Mouse (Mus musculus): ENCODE data around the gene Zfp637.

DNA sequence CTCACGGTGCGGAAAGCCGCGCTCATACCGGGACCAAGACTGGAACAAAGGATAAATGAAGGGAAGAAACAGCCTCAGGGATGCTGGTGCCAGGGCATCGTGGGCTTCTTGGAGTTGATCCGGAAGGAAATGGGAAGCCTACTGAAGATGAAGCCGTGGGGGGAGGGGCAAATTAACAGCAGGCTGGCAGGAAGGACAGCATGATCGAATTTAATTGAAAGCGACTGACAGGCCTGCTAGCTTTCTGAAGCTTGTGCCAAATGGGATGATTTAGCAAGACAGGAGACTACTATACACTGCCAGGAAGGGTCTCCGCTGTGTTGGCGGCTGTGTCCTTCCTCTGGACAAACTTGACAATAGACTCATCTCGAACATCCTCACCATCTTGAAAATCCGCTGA lies 20.7 kb upstream of the Zfp637 start:
- TF ChIP-seq CTCF (IDR thresholded peaks at IDR 0.05; ENCODE audit: insufficient read depth, low read depth, low read length) = no peak
- TF ChIP-seq POLR2A (IDR thresholded peaks at IDR 0.05; ENCODE audit: insufficient read depth, low read depth, low read length) = no peak

Data from olfactory bulb, adult 2 months (tissue).